Mouse (Mus musculus) kidney, adult 8-10 months (tissue): ENCODE measurements around the gene Mtx1.
A peak's percentile ranks its signal among the peaks of the same experiment; 100 is the strongest.
"Not testable (repeated sequence)": the region's sequence is repeated elsewhere in the genome, so short reads cannot be mapped to it uniquely, and the experiment has no call there.

Experiments
- DNase-seq, 2 experiments: peaks; one replicate each; pipeline ENCODE4 v3.0.0; 2022

Gene Mtx1

GRCm38 (mm10) chr3:89238494-89238893 is 11.6 kb upstream of the Mtx1 start:
- no peak for DNase-seq

- DNase-seq: no peak
Measured at GRCm38 (mm10) chr3:89237682-89238081, 10.8 kb upstream of the Mtx1 start.

GRCm38 (mm10) chr3:89236516-89236915 is 9.6 kb upstream of the Mtx1 start:
- no peak for DNase-seq

GRCm38 (mm10) chr3:89233562-89234110 is 6.7 kb upstream of the Mtx1 start:
- no peak for DNase-seq

- no peak for DNase-seq
Measured at GRCm38 (mm10) chr3:89232614-89233013, 5.7 kb upstream of the Mtx1 start.

- DNase-seq: no peak
Measured at GRCm38 (mm10) chr3:89231772-89232275, 4.9 kb upstream of the Mtx1 start.

- no peak for DNase-seq
Measured at GRCm38 (mm10) chr3:89231345-89231744, 4.5 kb upstream of the Mtx1 start.

- no peak for DNase-seq
Measured at GRCm38 (mm10) chr3:89230561-89230960, 3.7 kb upstream of the Mtx1 start.

GRCm38 (mm10) chr3:89229276-89229675 is 2.4 kb upstream of the Mtx1 start:
- DNase-seq: no peak

- peak; percentile 41 to 45 for DNase-seq
Measured at GRCm38 (mm10) chr3:89228836-89229235, 1.9 kb upstream of the Mtx1 start, which contains the start of gene Muc1. Muc1 (plus strand) TSS chr3:89229057.

- peak; percentile 87 to 94 for DNase-seq
Measured at GRCm38 (mm10) chr3:89228180-89228549, 1.3 kb upstream of the Mtx1 start.

GRCm38 (mm10) chr3:89227307-89228179 is 655 bp upstream of the Mtx1 start:
- DNase-seq: peak; percentile 87

- DNase-seq: no peak
Measured at GRCm38 (mm10) chr3:89226361-89226760, 527 bp downstream of the Mtx1 start.

- DNase-seq: no peak
Measured at GRCm38 (mm10) chr3:89225918-89226317, 970 bp downstream of the Mtx1 start.

- DNase-seq: no peak
Measured at GRCm38 (mm10) chr3:89225321-89225815, 1.5 kb downstream of the Mtx1 start.

- DNase-seq: no peak
Measured at GRCm38 (mm10) chr3:89224796-89225195, 2.1 kb downstream of the Mtx1 start.

GRCm38 (mm10) chr3:89221167-89221566 is 5.7 kb downstream of the Mtx1 start:
- no peak for DNase-seq

GRCm38 (mm10) chr3:89219546-89219945 is 7.3 kb downstream of the Mtx1 start:
- DNase-seq: no peak

- DNase-seq: no peak
Measured at GRCm38 (mm10) chr3:89218271-89218670, 8.6 kb downstream of the Mtx1 start.

- not testable (repeated sequence) for DNase-seq
Measured at GRCm38 (mm10) chr3:89216407-89216806, 10.5 kb downstream of the Mtx1 start.

GRCm38 (mm10) chr3:89215853-89216252 is 11.0 kb downstream of the Mtx1 start:
- DNase-seq: peak; percentile 74 to 88

- no peak for DNase-seq
Measured at GRCm38 (mm10) chr3:89214681-89215411, 12.0 kb downstream of the Mtx1 start, which contains the start of gene Thbs3. Thbs3 (plus strand) TSS chr3:89215180.
